Mouse (Mus musculus): ENCODE measurements around the gene Fam184b.

DNA sequence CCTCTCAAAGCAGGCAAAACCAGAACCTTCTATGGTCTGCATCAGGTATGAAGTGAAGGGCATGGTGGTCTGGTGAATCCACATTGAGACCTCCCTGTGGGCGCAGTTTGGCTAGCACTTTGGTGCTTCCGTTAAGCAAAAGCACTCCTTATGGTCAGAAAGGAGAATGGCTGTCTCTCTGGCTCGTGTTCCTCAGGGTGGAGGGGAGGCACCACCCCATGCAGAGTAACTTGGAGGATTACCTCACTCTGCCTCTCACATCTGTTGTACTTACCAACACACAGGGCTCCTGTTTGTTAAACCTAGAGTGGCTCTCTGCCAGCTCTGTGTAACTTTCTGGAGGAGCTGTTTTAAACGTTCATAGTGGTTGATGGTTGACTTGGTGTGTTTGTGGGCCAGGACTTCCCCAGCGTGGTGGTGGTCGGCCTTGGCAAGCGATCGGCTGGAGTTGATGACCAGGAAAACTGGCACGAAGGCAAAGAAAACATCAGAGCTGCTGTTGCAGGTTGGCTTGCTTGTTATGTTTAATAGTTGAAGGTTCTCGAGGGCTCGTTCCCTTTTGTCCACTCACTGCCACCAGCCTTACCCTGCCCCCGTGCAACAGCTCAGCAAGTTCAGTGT lies 142.4 kb downstream of the Fam184b start:
- TF ChIP-seq CTCF (IDR thresholded peaks at IDR 0.05; ENCODE audit: borderline replicate concordance, control insufficient read depth, extremely low read depth, insufficient read depth, low read length, poor library complexity) (no peak), POLR2A (IDR thresholded peaks at IDR 0.05; ENCODE audit: control insufficient read depth, extremely low read depth, insufficient read depth, low read length, poor library complexity) (no peak)
